Mouse (Mus musculus) lung, adult 2 months (tissue): ENCODE measurements at regions not wholly inside any gene's neighbourhood (a gene's known extent, or its start where the extent isn't known, plus 50 kb on each side); places are given as distances from the start of the nearest gene placed in this dataset.

Experiments used
- CTCF ChIP-seq: fragments of 200-500 bp; IDR thresholded peaks from 2 replicates; pipeline ENCODE4 v1.5.1; 2011; ENCODE audit warnings: mild to moderate bottlenecking, low read length, control low read depth; ENCODE audit not compliant: insufficient read depth
- POLR2A ChIP-seq: fragments of 200-500 bp; IDR thresholded peaks from 2 replicates; pipeline ENCODE4 v1.6.1; 2011; ENCODE audit warnings: low read depth, mild to moderate bottlenecking, control low read depth, low read length, borderline replicate concordance; ENCODE audit errors: extremely low read depth

DNA sequence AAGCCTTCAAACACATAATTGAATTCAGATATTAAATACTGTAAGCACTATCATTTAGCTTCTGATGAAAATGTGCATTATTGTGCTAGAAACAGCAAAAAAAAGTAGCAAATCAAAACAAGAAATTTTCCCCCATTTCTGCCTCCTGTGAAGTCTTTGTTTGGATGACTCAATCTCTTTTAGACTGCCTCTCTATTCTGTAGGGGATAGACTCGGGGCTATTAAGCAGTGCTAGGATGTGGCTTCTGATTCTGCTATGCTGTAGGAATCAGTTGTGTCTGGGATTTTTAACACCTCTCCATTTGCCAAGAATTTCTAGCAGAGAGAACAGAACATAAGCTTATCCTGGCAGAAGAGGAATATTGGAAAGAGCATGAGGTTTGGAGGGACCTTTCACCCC is 775.2 kb downstream of the Tmem114 start:
- TF ChIP-seq CTCF (no peak), POLR2A (no peak)
